Mouse (Mus musculus): ENCODE results near the gene Pakap.
A peak's percentile ranks its signal among the peaks of the same experiment; 100 is the strongest.

Gene Pakap

GRCm38 (mm10) chr4:57567666-57568206 is at the start of gene Pakap:
Pakap (plus strand) TSS chr4:57568179.
- peak; percentile 7 to 25 for DNase-seq

- DNase-seq = no peak
Measured at GRCm38 (mm10) chr4:57523456-57523855, 44.5 kb upstream of the Pakap start.

GRCm38 (mm10) chr4:57524461-57524860 is 43.5 kb upstream of the Pakap start:
- DNase-seq = no peak

- DNase-seq = no peak
Measured at GRCm38 (mm10) chr4:57525221-57526011, 42.6 kb upstream of the Pakap start.

- no peak for DNase-seq
Measured at GRCm38 (mm10) chr4:57528296-57528695, 39.7 kb upstream of the Pakap start.

GRCm38 (mm10) chr4:57533686-57534085 is 34.3 kb upstream of the Pakap start:
- DNase-seq = no peak

- DNase-seq = no peak
Measured at GRCm38 (mm10) chr4:57534232-57534631, 33.7 kb upstream of the Pakap start.

DNA sequence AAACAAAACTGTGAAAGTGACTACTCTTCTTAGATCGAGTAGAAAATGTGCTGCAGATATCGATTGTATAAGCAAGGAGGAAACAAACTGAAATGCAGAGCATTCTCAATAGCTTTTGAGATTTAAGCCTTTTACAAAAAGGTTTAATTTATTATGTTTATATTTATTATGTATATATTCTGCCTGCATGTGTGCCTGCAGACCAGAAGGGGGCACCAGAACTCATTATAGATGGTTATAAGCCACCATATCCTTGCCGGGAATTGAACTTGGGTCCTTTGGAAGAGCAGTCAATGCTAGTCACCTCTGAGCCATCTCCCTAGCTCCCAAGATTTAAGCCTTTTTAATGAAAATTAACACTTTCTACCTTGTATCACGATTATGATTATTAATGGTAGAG is 32.9 kb upstream of the Pakap start:
- DNase-seq = no peak

DNA sequence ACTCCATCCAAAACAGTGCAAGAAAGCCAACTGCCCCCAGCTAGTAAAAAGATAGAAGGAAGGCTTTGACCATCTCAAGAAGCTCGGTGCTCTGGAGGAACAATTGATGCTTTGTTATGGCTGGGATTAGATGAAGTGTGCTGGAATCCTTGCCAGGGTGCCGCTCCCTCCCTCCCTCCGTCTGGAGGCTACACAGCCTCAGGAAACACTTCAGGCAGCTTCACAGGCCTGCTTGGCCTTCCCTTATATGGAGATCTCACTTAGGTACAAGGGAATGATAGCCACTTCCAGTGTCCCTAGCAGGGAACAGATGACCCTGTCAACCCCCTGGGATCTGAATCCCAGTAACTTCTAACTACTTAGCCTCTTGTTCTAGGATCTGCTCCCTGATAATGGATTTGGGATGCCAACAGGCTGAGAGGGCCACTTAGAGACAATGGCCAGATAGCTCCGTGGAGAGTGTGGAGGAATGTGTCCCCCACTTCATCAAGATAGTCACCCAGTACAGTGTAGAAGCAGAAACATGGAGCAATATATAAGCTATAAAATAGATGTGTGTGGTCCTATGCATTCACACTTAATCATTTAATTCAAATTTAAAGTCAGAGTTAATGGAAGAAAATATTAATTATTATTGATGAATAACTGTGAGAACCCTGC is 29.8 kb upstream of the Pakap start:
- no peak for DNase-seq

- DNase-seq = no peak
Measured at GRCm38 (mm10) chr4:57543692-57544256, 24.2 kb upstream of the Pakap start.

DNA sequence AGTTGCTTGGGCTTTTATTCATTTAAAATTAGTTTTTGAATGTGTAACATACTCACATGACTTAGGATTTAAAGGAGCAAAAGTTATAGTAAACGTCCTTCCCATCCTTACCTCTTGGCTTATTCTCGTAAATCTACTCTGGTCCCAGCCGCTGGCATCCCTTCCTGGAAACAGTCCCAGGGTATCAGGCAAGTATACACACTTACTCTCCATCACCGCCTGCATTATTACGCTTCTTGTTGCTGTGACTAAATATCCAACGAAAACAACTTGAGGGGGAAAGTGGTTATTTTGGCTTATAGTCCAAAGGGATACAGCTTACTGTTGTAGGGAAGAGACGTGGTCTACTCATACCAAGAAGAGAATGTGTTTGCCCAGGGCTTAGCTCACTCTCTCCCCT is 20.2 kb upstream of the Pakap start:
- DNase-seq = no peak

DNA sequence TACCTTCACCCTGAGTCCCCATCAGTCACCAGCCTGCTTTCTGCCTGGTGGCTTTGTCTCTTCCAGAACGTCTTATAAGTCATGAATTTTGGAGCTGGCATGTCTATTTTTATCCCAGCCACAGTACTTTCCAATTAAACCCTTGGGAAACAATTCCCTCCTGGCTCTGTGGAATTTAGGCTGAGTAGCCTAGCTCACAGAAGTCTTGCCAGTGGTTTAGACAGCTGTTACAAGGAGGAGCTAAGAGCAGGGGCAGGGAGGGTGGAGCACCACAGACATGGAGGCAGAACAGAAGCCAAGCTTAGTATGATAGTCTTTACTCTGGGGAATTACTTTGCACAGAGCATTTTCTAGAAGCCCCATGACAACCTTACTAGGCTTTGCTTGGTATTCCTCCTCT is 17.8 kb upstream of the Pakap start:
- no peak for DNase-seq

- DNase-seq = no peak
Measured at GRCm38 (mm10) chr4:57557102-57557501, 10.9 kb upstream of the Pakap start.

- no peak for DNase-seq
Measured at GRCm38 (mm10) chr4:57559438-57559837, 8.5 kb upstream of the Pakap start.

DNA sequence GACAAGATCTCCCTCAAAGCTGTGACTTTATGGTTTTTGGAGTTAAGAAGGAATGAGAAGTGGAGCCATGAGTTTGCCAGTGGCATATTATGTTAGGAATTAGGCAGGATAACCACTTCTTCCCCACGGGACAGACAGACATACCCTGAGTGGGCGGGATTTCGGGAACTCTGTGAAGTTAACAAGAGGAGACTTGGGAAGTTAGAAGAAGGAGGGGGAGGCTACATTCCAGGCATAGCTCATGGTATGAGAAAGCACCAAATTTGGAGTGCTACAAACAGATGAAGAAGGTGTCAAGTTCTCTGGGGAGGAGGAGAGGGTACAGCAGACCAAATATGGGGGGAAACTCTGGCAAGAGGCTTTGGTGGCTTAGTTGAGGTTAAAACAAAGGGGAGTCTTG is 8.0 kb upstream of the Pakap start:
- DNase-seq = no peak

- DNase-seq = no peak
Measured at GRCm38 (mm10) chr4:57561055-57561454, 6.9 kb upstream of the Pakap start.

GRCm38 (mm10) chr4:57565283-57565682 is 2.7 kb upstream of the Pakap start:
- no peak for DNase-seq

DNA sequence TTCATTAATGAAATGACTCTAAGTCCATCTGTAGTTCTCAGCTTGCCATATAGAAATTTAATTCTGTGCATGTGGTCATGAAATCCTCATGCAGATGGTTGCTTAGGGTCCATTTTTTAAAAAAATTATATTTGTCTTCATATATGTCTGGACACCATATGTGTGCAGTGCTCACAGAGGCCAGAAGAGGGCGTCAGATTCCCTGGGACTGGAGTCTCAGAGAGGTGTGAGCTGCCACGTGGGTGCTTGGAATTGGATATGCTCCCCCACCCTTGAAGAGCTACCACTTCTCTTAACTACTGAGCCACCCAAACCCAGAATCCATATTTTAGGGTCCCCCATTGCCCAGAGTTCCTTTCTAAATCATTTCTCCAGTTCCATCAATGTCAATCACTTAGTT is 2.2 kb upstream of the Pakap start:
- peak; percentile 7 to 21 for DNase-seq

DNA sequence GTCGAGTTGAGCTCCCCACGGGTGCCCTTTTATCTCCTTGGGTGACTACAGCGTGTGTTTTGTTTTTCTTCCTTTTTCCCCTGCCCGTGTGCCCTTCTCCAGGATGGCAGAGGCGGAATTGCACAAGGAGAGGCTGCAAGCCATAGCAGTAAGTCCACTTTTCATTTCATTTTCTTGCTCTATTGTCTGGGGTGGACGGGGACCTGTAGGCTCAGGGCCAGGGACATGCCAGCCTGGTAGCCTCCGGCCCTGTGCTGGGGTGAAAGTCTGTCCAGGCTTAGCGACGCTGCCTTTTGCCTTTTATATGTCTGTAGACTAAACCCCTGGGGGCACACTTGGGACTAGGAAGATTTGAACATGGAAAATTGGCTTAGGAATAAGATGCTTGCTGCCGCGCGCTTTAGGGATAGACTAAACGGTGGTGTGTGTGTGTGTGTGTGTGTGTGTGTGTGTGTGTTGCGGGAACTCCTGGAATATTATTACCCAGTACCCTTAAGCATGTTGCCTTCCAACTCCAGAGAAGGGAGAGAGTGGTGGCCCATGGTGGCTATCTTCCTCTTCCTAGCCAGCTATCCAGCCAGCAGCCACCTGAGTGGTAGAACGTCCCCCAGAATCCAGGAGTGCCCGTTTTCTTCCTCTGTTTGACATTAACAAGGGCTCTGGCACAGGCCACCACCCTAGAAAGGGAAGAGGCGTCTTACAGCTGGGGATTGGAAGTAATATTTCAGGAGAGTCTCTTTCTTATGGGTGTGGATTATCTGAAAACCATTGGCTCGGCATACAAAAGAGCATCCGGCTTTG is 489 bp downstream of the Pakap start:
- DNase-seq = no peak

GRCm38 (mm10) chr4:57569069-57569355 is 1.0 kb downstream of the Pakap start:
- no peak for DNase-seq

DNA sequence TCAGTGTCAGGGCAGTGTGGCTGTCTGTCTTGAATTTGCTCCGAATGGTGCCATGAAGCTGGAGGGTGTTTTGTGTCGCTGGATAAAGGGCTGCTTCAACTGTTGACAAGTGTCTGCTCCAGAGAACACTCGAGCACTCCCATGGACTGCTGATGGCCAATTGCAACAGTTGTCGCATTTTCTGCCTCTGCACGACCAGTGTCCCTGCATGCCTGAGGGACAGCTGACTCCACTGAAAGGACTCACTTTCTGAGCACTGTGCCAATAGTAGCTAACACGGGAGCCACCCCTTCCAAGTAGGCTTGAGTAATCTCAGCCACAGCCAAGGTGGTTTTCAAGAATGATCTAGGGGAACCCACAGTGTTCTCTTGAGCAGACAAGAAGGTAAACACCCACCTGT is 1.7 kb downstream of the Pakap start:
- no peak for DNase-seq

GRCm38 (mm10) chr4:57570229-57570628 is 2.2 kb downstream of the Pakap start:
- no peak for DNase-seq

DNA sequence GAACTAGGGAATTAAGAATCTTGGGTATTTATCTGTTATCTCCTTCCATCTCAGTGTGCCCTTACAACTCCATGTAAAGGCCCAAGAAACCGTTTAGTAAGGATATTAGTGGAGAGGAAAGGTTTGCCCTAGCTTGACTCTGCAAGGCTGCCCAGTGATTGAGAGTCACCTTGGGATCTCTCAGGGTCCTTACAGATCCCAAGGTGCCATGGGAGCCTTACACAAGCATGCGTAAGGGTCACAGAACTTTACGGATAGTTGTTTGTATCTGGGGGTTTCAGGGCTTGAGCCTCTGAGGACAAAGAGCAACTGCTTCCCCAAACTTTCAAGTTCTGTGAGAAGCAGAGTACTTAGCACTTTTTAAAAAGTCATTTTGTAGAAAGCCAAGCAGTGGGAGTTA is 6.2 kb downstream of the Pakap start:
- no peak for DNase-seq
